Mouse (Mus musculus): ENCODE measurements at regions not wholly inside any gene's neighbourhood (a gene's known extent, or its start where the extent isn't known, plus 50 kb on each side); places are given as distances from the start of the nearest gene placed in this dataset.

GRCm38 (mm10) chr6:101484526-101485287, 107.0 kb upstream of the Pdzrn3 start:
- no peak for DNase-seq (ENCODE audit: low read depth, low spot score)

GRCm38 (mm10) chr6:101482635-101483465, 105.2 kb upstream of the Pdzrn3 start:
- peak; percentile 74 for DNase-seq (ENCODE audit: low read depth, low spot score)

- DNase-seq (ENCODE audit: low read depth, low spot score) = no peak
Observed at GRCm38 (mm10) chr6:101473956-101474355, 96.3 kb upstream of the Pdzrn3 start.

DNA sequence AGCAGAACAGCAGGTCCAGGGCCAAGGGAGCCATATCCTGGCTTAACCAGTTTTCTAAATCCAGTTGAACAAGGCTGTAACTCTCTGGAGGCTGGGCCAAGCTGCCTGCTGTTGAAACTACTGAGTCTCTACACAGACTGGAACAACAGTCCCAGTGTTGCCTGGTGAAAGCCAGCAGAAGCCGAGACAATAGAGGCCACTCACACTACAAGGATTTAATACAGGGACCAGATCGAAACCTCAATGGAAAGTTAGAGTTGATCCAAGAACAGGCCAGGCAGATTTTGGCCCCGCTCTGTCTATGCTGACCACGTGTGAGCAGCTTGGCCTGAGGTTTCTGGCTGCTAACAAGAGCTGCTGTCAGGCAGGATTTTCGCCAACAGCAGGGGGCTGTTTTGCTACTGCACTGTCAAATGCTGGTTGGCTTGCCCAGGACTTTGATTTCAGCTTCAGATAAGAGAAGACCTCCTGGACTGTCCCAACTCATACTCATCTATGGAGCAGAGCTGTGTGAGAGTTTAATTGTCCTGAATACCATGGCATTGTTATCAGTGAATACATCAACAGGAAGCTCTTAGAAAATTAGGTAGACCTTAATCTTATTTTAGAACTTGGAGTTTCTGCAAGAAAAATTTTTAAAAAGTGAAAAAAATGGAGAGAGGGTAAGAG, 95.7 kb upstream of the Pdzrn3 start:
- peak; percentile 55 for DNase-seq (ENCODE audit: low read depth, low spot score)

GRCm38 (mm10) chr6:101464910-101465309, 87.2 kb upstream of the Pdzrn3 start:
- DNase-seq (ENCODE audit: low read depth, low spot score) = no peak

DNA sequence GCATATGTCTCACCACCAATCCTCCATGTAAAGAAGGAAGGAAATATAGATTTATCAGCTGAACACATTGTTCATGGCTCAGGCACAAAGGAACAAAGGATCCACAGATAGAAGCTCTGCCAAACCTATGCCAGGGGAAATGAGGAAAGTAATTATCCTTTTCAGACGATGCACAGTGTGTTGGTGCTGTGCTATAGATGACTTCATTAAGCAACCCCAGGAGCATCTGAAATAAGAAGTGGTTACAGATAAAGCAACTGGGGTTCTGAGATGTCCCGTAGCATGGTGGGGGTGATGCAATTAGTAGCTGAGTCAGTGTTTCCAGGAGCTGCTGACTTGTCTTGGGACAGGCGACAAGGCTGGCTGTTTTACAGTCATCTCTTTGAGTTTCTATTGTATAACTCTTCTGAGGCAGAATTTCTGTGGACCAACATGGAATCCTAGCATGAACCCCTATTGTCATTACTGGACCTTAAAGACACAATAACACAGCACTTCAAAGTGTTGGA, 86.2 kb upstream of the Pdzrn3 start:
- no peak for DNase-seq (ENCODE audit: low read depth, low spot score)

GRCm38 (mm10) chr6:101446720-101447119, 69.0 kb upstream of the Pdzrn3 start:
- peak; percentile 56 for DNase-seq (ENCODE audit: low read depth, low spot score)

GRCm38 (mm10) chr6:101446316-101446715, 68.6 kb upstream of the Pdzrn3 start:
- no peak for DNase-seq (ENCODE audit: low read depth, low spot score)

- DNase-seq (ENCODE audit: low read depth, low spot score) = no peak
Observed at GRCm38 (mm10) chr6:101432769-101433168, 55.1 kb upstream of the Pdzrn3 start.

DNA sequence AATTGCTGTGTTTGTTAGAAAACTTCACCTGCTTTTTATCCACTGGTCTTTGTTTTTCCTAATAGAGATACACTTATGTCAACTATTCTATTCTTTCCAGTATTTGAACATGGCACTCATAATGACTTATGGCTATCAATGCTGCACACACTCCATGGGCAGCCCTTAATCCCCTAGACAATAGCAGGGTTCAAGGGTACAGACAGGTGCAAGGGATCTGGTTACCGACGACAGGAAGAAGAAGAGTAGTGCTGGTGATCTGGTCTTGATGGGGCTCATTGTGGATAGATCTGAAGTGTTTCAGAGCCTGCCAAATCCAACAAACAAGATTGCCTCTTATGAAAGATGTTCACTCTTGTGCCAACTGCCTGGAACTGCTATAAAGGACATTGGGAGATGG, 51.9 kb upstream of the Pdzrn3 start:
- no peak for DNase-seq (ENCODE audit: low read depth, low spot score)

Measured in telencephalon, adult 2 months (tissue).